Mouse (Mus musculus) induced T-regulatory cell, adult 2 months (primary cell): ENCODE measurements around the gene Celsr1.

Experiments
- DNase-seq: peaks from one replicate; pipeline ENCODE4 v3.0.0-alpha.2; 2012; ENCODE audit warnings: low read depth

Gene Celsr1

DNA sequence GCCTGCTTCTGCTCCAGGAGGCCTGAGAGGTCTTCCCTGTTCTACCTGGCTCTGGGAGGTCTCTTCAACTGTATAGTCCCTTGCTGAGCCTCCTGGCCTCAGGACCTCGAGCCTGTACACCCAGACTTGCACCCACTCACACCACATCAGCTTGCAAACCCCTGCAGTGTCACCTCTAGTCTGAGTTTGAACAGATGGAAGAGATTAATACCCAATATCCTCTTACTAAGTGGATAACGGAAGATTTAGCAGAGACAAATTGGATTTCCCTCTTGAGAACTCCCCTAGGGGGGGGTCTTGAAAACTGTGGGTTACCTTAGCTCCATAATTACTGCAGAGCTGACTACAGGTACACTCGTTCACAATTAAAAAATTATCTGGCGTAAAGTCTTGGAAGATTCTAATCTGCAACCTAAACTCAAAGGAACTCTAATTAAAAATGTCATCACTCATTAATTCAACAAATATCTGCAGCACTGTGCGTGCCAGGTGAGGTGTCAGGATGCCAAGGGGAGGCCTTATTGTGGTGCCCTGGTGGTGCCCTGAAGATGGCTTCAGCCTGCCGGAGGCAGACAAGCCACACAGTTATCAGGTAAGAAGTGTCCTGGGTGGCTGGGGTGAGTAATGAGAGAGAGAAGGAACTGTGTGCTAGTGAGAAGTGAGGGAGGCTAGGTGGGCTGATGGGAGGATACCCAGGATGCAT is 38.5 kb downstream of the Celsr1 start:
- DNase-seq = no peak

DNA sequence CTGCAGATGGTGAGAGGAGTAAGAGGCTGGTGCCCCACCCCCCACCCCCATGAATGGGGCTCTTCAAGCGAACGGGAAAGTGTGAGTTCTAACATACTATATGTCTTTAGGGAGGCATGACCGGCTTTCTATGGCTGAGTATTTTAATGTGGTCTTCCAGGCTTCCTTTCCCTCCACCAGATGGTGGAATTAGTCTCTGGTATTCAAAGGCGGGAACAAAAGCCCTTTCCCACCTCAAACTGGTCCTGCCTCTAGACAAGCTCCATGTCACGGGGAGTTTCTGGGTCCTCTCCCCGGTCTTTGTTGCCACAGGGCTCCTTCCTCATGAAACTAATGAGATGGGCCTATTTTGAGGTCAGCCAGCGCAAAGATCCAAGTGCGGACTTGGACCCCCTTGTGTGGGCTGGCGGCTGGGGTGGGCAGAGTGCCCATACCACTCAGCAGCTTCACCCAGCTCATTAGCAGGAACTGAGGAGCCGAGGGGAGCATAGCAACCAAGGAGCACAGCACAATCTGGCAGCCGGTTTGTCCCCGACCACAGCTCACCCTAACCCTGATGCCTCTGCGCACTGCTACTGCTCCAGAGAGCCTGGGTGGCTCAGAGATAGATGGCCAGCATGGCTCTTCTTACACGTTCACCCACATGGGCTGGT is 39.5 kb downstream of the Celsr1 start:
- no peak for DNase-seq

DNA sequence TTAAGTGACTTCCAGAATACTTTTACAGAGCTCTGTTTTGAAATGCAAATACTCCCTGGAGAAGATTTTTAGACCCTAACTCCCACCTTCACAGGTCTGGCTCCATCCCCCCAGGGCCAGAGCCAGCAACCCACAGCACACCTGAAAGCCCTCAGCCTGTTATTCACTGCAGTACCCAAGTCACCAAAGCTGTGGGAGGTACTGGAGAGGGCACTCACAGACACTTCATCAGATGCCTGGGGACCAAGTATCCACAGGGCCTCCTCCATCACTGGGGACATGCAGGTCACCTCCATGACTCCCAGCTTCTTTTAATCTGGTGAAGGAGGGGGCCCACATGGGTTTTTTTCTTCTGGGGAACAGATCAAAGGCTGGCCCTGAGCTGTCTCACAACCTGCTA is 40.2 kb downstream of the Celsr1 start:
- no peak for DNase-seq

DNA sequence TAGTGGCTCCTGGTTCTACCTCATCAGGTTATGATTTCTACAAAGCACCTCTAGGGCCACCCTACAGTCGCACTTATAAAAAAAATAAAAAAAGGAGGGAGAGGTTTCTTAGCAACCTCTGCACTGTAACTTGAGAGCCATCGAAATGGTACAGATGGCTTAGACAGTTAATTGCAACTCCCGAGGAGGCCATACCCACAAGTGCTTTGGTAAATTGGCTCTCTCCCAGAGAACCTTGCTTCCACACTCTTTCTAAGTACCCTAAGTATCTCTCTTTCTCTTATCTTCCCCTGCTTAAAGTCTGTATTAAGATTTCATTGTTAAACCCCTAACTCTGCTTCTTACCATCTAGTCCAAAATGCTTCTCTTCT is 41.5 kb downstream of the Celsr1 start:
- DNase-seq = no peak

DNA sequence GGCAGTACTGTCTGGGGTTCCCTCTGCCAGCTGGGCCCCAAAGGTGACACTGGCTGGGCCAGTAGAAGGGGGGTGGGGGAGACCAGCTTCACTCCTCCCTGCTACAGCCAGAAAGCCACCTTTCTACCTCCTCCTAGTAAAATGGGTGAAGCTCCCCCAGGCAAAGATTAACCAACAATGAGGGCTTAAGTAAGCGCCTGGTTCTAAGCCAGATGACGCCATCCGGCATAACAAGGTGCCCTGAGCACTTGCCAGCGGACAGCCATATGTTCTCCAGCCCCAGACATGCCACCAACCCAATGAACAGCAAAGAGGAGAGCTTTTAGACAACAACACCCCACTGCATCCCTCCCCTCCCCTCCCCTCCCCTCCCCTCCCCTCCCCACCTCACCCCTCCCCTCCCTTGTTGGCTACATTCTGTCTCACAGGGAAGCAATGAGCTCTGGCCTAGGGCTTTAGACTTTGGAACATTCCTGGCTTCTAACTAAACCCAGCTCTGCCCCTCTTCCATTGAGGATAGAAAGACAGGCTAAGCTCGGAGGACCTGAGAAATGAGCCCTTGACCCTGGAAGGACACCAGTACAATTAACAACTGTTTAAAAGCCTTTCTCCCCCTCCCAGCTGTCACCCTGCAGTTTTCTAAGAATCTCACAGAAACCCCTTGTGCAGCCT is 42.0 kb downstream of the Celsr1 start:
- no peak for DNase-seq

DNA sequence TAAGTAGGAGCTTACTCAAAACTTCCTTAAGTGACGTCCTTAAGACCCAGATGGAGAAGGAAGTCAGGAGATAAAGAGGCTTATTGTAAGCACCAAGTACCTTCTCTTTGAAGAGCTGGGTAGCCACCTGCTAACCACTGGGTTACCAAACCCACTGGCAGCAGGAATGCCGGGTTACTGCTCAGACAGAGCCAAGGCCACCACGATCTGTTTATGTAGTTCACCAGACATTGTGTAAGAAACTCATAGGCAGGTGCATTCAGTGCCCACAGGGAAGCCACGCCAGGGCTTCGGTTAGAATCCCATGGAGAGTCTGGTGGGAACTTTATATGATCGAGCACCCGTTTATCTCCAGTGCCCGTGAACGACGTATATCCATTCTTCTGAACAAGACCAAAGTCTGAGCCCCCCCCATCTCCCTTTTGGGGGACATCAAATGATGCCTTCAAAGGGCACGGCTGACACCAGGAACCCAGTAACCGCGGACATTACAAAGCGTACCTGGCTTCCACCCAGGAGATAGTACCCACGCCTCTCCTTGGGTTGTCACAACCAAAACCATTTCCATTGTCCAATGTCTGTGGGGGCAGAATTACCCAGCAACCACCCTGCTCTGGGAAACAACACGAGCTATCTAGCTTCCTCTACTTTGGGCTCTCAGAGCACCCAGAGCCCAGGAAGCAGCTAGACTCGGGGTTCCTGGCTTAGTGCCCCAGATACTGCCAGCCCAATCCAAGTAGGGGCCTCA is 42.7 kb downstream of the Celsr1 start:
- DNase-seq = no peak

DNA sequence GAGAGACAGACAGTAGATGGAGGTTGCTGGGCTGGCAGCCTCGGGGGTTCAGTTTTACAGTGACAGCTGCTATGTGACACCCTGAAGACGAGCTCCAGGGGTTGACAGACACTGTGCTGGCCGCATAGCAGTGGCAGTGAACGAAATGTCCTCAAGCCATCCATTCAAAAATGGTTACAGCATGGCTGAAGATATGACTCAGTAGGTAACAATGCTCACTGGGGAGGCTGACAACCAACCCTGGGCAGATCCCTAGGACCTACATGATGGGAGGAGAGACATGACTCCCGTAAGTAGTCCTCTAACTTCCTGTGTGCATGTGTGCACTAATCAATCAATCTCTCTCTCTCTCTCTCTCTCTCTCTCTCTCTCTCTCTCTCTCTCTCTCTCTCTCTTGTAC is 45.7 kb downstream of the Celsr1 start:
- DNase-seq = no peak

DNA sequence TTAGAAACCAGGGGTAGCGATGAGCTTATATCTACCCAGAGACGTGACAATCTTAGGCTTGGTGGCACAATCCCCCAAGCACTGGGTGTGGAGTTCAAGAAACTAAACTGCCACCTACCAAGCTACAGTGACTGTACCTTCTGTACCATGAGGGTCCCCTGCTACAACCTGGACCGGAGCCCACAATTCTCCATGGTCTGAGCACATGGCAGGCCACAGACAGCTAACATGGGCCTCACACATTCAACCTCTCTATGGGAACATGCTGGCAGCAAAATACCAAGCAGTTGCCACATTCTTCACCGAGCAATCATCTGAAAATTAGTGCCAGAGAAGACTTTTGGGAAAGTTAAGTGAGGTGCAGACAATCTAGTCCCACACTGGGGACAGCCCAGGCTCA is 47.4 kb downstream of the Celsr1 start:
- no peak for DNase-seq

DNA sequence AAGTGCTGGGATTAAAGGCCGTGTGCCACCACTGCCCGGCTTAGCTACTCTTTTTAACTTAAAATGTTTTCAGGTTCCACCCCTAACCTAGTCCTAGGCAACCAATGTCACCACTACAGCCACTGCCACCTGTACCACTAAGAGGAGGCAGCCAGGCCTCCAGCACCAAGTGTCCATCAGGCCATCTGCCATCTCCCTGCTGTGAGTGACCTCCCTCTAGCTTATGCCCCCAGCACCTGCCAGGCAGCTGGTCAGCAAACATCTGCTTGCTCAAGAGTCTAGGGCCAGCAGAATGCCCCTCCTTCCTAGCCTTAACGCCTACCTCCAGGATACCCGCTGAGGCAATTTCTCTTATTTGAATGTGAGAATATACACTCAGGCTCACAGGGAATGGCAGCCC is 48.0 kb downstream of the Celsr1 start:
- DNase-seq = no peak

DNA sequence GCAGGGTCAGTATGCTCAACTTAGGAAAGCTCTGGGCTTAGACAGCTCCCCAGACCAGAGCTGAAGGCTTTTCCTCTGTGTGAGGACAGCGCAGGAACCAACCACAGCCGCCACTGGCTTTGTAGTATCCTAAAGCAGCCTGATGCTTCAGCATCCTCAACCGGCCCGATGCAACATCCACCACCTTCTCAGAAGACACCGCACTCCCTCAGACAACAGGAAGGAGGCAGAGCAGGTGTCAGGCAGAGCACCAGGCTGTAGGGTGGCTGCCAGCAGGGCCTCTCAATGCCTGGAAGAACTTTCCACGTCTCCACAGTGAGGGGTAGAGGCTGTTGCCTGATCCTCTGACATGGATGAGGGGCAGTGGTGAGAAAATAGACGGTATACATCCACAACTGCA is 50.4 kb downstream of the Celsr1 start:
- DNase-seq = peak; percentile 67

DNA sequence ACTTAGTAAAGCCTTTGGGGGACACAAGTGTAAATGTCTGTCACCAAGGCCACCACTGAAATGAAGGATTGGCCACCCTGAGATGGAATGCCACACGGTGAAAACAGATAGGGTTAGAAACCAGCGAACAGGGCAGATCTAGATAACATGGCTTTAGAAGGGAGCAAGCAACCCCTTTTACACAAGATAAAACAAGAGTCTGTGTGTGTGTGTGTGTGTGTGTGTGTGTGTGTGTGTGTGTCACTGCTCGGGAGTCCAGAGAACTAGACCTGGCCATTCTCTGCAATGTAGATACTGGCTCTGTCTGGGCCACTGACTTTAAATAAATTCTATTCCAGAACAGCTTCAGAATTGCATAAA is 51.2 kb downstream of the Celsr1 start:
- DNase-seq = no peak

DNA sequence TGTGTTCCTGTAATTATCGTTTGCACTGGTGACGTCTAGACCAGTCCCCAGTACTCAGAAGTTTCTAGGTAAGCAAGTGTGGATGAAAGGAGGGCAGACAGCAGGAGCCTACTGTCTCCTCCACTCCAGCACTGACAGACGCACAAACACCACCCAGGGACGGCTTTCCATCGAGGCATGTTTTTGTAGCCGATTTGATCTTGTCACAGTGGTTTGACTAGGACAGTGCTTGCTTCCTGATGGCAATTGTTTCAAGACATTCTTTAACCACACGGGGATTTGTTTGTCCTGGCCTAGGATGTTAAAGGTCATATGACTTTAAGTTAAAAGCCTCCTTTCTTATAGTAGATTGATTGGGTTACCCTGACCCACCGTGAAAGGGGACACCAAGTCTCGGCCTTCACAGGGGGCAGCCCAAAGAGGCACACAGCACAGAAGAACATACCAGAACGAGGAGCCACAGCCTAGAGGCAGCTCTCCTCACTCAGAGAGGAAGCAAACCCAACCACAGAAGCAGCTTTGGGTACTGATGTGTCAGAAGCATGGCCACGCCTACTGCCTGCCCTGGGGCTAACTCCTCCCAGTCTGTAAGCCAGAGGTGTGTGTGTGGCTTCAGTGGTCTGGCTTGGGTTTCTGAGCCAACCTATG is 51.7 kb downstream of the Celsr1 start:
- peak; percentile 94 for DNase-seq

DNA sequence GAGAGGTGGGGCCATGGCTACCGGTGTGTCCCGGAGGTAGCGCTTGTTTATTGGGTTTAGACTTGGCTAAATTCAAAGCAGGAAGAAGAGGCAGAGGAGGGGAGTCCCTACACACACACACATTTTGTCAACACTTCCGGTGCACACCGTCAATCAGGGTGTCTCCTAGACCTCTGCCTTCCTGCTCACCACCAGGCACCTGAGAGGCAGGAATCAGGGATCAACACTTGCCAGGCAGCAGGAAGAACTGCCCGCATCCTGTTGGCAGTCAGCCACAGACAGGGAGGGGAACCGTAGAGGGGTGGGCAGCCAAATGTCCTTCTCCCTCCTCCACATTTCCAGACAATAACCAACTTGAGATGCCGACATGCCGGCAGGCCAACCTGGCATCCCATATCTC is 56.5 kb downstream of the Celsr1 start:
- DNase-seq = peak; percentile 64

DNA sequence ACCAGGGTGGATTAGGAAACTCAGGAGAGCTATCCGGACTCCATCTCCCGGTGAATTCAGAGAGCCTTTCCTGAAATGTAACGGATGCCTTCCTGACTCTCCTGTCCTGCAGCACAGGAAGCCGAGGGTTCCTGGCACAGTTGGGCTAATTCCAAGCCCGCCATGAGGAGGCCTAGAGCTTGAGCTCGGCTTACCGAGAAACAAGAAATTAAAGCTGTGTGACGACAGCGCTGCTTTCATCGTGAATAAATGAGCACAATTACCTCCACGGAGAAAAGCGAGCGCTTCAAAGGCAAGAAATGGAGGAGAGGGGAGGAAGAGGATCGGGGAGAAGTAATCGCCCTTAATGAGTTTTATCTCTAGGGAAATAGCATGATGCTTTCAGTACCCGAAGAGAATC is 57.8 kb downstream of the Celsr1 start:
- DNase-seq = no peak

DNA sequence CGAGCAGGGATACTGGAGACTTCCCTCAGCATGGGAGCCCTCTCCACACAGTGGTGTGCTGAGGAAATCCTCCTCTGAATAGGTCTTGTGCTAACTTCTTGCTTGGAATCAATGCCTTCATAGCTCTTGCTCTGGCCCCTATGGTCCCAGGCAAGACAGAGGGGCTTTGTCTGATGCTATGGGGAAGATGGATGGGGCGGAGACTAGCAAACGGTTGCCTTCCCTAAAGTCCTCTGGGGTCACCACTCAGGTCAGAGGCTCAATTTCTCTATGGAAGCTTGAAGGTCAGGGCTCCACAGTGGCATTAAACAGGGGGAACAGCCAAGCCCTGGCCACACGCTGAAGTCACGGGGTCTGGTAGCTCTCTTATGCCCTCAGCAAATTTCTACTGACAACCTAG is 62.0 kb downstream of the Celsr1 start:
- no peak for DNase-seq

DNA sequence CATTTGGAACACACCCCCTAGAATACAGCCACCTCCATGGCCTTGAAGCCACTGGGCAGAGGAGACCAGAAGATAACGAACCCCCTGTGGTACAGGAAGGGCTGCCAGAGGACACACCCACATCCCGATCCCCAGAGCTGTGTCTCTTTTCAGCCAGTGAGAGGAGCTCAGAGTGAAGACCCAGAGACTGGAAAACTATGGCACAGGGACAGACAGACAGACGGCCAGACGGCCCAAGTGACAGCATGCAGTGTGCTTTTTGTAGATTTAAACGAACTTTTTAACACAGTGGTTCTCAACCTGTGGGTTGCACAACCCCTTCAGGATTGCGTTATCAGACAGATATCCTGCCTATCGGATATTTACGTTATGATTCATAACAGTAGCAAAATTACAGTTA is 63.1 kb downstream of the Celsr1 start:
- no peak for DNase-seq

DNA sequence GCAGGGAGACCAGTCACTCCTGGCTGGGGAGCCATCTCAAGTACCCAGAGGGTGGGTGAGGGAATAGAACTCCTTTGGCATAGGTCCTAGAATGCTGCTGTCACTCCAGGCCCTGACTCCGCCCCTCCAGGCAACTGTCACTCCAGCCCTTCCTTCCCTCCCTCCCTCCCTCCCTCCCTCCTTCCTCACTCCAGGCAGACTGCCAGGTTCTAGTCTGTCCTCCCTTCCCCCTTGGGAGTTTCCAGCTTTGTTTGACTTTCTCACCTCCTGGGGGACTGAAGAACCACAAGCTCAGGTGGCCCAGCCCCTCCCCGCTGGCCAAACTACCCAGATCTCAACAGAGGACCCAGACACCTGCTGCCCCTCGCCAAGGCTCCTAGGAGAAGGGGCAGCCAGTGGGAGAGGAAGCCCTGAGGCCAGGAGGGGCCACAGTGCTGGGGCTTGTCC is 63.8 kb downstream of the Celsr1 start:
- no peak for DNase-seq

DNA sequence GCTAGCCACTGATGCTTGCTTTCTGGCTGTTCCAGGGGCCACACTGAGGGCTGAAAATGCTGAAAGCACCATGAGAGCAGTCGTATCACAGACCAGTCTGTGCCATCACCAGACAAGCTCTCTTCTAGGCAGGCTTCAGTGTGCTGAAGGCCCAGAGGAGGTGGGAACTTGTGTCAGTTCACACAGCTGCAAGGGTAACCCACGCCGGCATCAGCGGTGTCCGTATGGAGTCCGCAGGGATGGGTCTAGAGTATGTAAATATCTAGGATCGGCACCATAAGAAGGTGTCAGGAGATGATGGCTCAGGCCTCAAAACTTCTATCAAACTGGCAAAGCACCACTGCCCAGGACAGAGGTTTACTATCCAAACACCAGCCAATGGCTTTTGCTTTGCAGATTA is 64.3 kb downstream of the Celsr1 start:
- no peak for DNase-seq

DNA sequence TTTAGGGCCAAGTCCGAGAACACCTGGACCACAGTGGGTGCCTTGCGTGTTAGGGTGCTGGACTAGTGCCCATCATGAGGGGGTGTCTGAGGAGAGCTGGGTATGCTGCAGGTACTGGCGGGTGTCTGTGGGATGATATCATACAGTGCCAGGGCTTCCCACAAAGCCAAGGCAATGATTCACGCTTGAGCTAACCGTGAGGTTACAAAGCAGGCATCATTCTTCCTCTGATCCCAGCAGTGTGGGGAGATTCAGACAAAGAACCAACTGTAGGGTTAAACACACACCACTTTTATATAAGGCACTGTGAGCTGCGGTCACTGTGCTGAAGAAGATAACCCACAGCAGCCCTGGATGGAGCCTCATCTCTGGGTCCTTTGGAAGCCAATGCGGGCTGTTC is 67.5 kb downstream of the Celsr1 start:
- DNase-seq = no peak

DNA sequence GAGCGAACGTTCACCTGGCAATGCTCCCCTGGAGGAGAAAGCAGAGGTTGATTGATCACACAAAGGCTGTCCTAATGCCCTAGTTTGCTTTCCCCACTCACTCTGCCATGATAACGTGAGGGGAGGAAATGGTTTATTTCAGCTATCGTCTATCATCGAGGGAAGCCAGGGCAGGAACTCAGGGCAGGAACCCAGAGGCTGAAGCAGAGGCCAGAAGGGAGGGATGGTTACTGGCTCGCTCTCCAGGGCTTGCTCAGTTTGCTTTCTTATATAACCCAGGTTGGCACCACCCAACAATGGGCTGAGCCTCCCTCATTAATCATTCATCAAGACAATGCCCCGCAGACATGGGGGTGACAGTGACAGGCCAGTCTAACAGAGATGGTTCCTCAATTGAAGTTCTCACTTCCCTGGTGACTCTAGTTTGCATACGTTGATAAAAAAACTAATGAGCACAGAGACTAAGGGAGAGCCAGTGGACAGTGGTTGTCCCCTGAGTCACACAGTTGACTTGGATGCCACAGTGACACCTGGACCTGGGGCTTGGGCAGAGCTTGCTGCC is 70.2 kb downstream of the Celsr1 start:
- DNase-seq = no peak

DNA sequence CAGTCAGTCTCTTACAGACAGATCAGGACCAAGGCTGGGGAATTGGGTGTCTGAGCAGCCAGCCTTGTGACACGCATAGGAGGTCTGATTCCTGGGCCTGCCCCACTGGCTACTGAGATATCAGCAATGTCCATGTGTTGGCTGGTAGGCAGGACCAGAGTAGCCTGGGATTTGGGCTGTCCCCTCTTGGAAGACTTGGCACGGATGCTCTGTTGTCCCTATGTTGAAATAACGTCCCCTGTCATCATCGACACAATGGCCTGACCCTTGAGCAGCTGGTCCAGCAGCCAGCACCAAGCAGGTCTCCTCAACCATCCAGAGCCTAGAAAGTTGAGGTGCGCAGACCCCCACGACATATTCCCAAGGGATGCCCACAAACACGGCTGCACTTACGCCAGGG is 70.9 kb downstream of the Celsr1 start:
- DNase-seq = no peak

DNA sequence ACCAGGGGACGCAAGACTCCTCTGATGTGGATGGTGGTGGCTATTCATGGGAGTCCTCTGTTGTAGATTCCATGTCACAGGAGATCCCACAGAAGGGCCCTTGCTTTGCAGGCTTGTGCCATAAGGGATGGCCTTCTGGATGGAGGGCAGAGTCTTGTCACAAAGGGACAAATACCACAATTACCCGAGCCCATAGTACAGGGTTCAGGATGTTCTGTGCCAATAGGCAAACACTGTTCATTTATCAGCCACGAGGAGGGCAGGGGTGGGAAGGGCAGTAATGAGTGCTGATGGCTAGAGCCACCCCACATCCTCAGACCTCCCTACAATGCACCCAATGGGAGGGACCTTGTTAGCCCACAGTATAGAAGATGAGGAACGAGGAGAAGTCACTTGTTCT is 71.9 kb downstream of the Celsr1 start:
- DNase-seq = no peak
